Mouse (Mus musculus) intestine, embryonic 14.5 days (tissue): ENCODE results near the gene Trap1a. TPM values are rescaled to one million over a fixed set of nuclear protein-coding genes. Genes with fewer than 3 reads are reported as not detected.

ENCODE experiments used
- polyA plus RNA-seq: library from polyadenylated mRNA; unstranded; fragments of >200 nt; fragmentation: Nextera tagmentation; extraction: Ambion mirVana; gene quantifications from 2 replicates; pipeline ENCODE4 v1.2.1, GENCODE M21; 2014

Trap1a gene
- polyA plus RNA-seq, 1 experiment from 2014 or later = not detected

Other genes with a start within 250 kb of the Trap1a start
- gene Serpina7, start 248.4 kb upstream of the Trap1a start, polyA plus RNA-seq = not detected in 2 replicates
- not detected in 2 replicates for gene 4930513O06Rik, start 247.4 kb upstream of the Trap1a start, polyA plus RNA-seq
- not detected in 2 replicates for gene 4933428M09Rik, start 154.5 kb upstream of the Trap1a start, polyA plus RNA-seq
- 14.6 and 18.4 TPM in 2 replicates for gene Mum1l1, start 123.6 kb upstream of the Trap1a start, polyA plus RNA-seq
- gene D330045A20Rik, start 146.7 kb downstream of the Trap1a start, polyA plus RNA-seq = 4.1 and 5.7 TPM in 2 replicates
- gene Rnf128, start 229.6 kb downstream of the Trap1a start, polyA plus RNA-seq = 99.4 and 101 TPM in 2 replicates